Mouse (Mus musculus): Measurements from ENCODE around the gene Hist2h2aa2.
"Not testable (repeated sequence)": the region's sequence is repeated elsewhere in the genome, so short reads cannot be mapped to it uniquely, and the experiment has no call there.

Gene Hist2h2aa2

GRCm38 (mm10) chr3:96239949-96240798 is at the start of gene Hist2h2aa2:
TSS of gene Hist2h2aa2 (minus strand) at chr3:96240276.
- DNase-seq (ENCODE audit: low read depth, low spot score): peak; percentile 60

- peak; percentile 84 for DNase-seq (ENCODE audit: low read depth, low spot score)
Measured at GRCm38 (mm10) chr3:96289201-96289600, 49.1 kb upstream of the Hist2h2aa2 start.

- DNase-seq (ENCODE audit: low read depth, low spot score): peak; percentile 13
Measured at GRCm38 (mm10) chr3:96287334-96287733, 47.3 kb upstream of the Hist2h2aa2 start.

GRCm38 (mm10) chr3:96284457-96284856 is 44.4 kb upstream of the Hist2h2aa2 start:
- peak; percentile 62 for DNase-seq (ENCODE audit: low read depth, low spot score)

GRCm38 (mm10) chr3:96280660-96281059 is 40.6 kb upstream of the Hist2h2aa2 start:
- DNase-seq (ENCODE audit: low read depth, low spot score): peak; percentile 58

GRCm38 (mm10) chr3:96277800-96278624 is 37.9 kb upstream of the Hist2h2aa2 start:
- DNase-seq (ENCODE audit: low read depth, low spot score): peak; percentile 98

- peak; percentile 79 for DNase-seq (ENCODE audit: low read depth, low spot score)
Measured at GRCm38 (mm10) chr3:96277428-96277799, 37.3 kb upstream of the Hist2h2aa2 start.

- DNase-seq (ENCODE audit: low read depth, low spot score): peak; percentile 68
Measured at GRCm38 (mm10) chr3:96273591-96274465, 33.8 kb upstream of the Hist2h2aa2 start.

GRCm38 (mm10) chr3:96269511-96270474 is 29.7 kb upstream of the Hist2h2aa2 start, which contains the start of gene Hist2h2bb:
TSS of gene Hist2h2bb (plus strand) at chr3:96269752.
- DNase-seq (ENCODE audit: low read depth, low spot score): peak; percentile 98

GRCm38 (mm10) chr3:96268776-96269378 is 28.8 kb upstream of the Hist2h2aa2 start:
- not testable (repeated sequence) for DNase-seq (ENCODE audit: low read depth, low spot score)

GRCm38 (mm10) chr3:96268051-96268775 is 28.1 kb upstream of the Hist2h2aa2 start, which contains the start of gene Hist2h3b:
TSS of gene Hist2h3b (plus strand) at chr3:96268654.
- DNase-seq (ENCODE audit: low read depth, low spot score): peak; percentile 87

GRCm38 (mm10) chr3:96267541-96267940 is 27.5 kb upstream of the Hist2h2aa2 start:
- DNase-seq (ENCODE audit: low read depth, low spot score): no peak

GRCm38 (mm10) chr3:96266132-96266710 is 26.1 kb upstream of the Hist2h2aa2 start:
- DNase-seq (ENCODE audit: low read depth, low spot score): no peak

- DNase-seq (ENCODE audit: low read depth, low spot score): no peak
Measured at GRCm38 (mm10) chr3:96264404-96264949, 24.4 kb upstream of the Hist2h2aa2 start.

GRCm38 (mm10) chr3:96263558-96264403 is 23.7 kb upstream of the Hist2h2aa2 start:
- peak; percentile 69 for DNase-seq (ENCODE audit: low read depth, low spot score)

- peak; percentile 94 for DNase-seq (ENCODE audit: low read depth, low spot score)
Measured at GRCm38 (mm10) chr3:96262979-96263550, 23.0 kb upstream of the Hist2h2aa2 start, which contains the start of gene Hist2h4. TSS of gene Hist2h4 (minus strand) at chr3:96263311.

Data from ZHBTc4 (cell line).